Mouse (Mus musculus) testis, adult 2 months (tissue): ENCODE measurements around the gene Hdac7.

Experiments
- CTCF ChIP-seq: fragments of 200-500 bp; IDR thresholded peaks from 2 replicates; pipeline ENCODE4 v1.5.1; 2012; ENCODE audit warnings: low read depth, mild to moderate bottlenecking, inconsistent platforms, low read length, moderate library complexity; ENCODE audit not compliant: control insufficient read depth, insufficient read depth, insufficient replicate concordance
- POLR2A ChIP-seq: fragments of 200-500 bp; IDR thresholded peaks from 2 replicates; pipeline ENCODE4 v1.6.1; 2012; ENCODE audit warnings: low read depth, mild to moderate bottlenecking, inconsistent platforms, low read length, moderate library complexity; ENCODE audit not compliant: control insufficient read depth

DNA sequence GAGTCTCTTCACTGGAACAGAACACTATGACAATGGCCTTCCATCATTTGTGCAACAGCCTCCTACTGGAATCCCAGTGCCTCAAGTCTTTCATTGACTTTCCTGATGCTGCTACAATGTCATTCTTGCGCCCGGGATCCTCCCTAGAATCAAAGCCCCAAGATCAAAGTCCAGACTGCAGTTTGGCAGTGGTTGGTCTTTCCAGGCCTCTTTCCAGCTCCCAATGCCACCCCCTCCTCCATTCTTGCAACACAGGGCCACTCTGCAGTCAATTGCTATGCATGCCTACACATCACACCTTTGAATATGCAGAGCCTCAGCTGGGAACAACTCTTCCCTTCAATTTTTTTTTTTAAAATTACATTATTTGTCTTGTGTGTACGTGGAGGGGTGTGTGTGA is 16.1 kb upstream of the Hdac7 start:
- TF ChIP-seq CTCF (no peak), POLR2A (no peak)
